Mouse (Mus musculus) stomach, embryonic 14.5 days (tissue): ENCODE data around the gene Upp2. TPM values are rescaled to one million over a fixed set of nuclear protein-coding genes. Genes with fewer than 3 reads are reported as not detected.

ENCODE experiments used
- ATAC-seq: fragments of 200-750 bp; cut with Nextera tagmentation; 2 replicates; pipeline ENCODE4 v1.8.0; 2017; ENCODE audit warnings: low read depth, moderate TSS enrichment; ENCODE audit not compliant: insufficient number of reproducible peaks, insufficient read depth, low FRiP score
- H3K27ac ChIP-seq: fragments of 300-500 bp; sonication (generic); 2 replicates; pipeline ENCODE4 v1.5.1; 2014; ENCODE audit warnings: mild to moderate bottlenecking, low read length, moderate library complexity, mixed read lengths
- H3K27me3 ChIP-seq: fragments of 300-500 bp; sonication (generic); 2 replicates; pipeline ENCODE4 v1.6.1; 2014; ENCODE audit warnings: low read length, control low read depth, mixed read lengths; ENCODE audit not compliant: control insufficient read depth, insufficient read depth
- H3K36me3 ChIP-seq: fragments of 300-500 bp; sonication (generic); 2 replicates; pipeline ENCODE4 v1.6.1; 2014; ENCODE audit warnings: mild to moderate bottlenecking, control low read depth, low read length, moderate library complexity, mixed read lengths; ENCODE audit not compliant: control insufficient read depth, insufficient read depth
- H3K4me1 ChIP-seq: fragments of 300-500 bp; sonication (generic); 2 replicates; pipeline ENCODE4 v1.6.1; 2014; ENCODE audit warnings: low read length, control low read depth, mixed read lengths; ENCODE audit not compliant: control insufficient read depth, insufficient read depth
- H3K4me2 ChIP-seq: fragments of 300-500 bp; sonication (generic); replicated peaks from 2 replicates; pipeline ENCODE4 v1.6.1; 2014; ENCODE audit warnings: low read depth, low read length, control low read depth
- H3K4me3 ChIP-seq: fragments of 300-500 bp; sonication (generic); 2 replicates; pipeline ENCODE4 v1.5.1; 2014; ENCODE audit warnings: low read depth, low read length, control low read depth
- H3K9ac ChIP-seq: fragments of 300-500 bp; sonication (generic); replicated peaks from 2 replicates; pipeline ENCODE4 v1.6.1; 2014; ENCODE audit warnings: low read depth, mild to moderate bottlenecking, control low read depth, low read length, moderate library complexity, mixed read lengths
- H3K9me3 ChIP-seq: fragments of 300-500 bp; sonication (generic); 2 replicates; pipeline ENCODE4 v1.6.1; 2016; ENCODE audit warnings: low read depth, low read length, control low read depth; ENCODE audit not compliant: control insufficient read depth
- WGBS: fragments of 180-500 bp; shearing (Covaris S2); extraction: QIAGEN DNeasy Blood & Tissue Kit; methylation state at CpG from one replicate; pipeline ENCODE4 v1.1.7; 2014; 5-methylcytosine and 5-hydroxymethylcytosine counted together
- polyA plus RNA-seq: library from polyadenylated mRNA; unstranded; fragments of >200 nt; fragmentation: Nextera tagmentation; extraction: Ambion mirVana; gene quantifications from 2 replicates; pipeline ENCODE4 v1.2.1, GENCODE M21; 2014

Upp2 gene
- polyA plus RNA-seq, 1 experiment from 2014 or later: 9.2 TPM

DNA sequence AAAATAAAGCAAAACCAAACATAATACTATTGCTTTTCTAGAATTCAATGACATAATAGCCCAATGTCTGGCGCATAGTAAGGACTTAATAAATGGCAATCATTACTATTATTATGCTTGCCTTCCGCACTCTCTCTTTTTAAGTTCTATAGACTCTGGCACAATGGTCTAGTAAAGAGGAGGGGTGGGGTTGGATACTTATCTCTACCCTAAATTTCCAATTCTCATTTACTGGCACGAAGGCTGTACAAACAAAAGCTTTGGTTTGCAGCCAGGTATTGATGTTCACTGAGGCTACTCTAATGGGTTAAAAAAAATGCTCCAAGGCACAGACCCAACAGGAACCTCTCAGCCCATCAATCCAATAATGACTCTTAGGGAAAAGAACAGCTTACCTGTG, 61.9 kb downstream of the Upp2 start:
- no peak for ATAC-seq
- Histone ChIP-seq H3K9me3 (no peaks in the 10 kb centered on the region), H3K27ac (no peak overlapping the region), H3K4me2 (no peak overlapping the region), H3K9ac (no peak overlapping the region), H3K27me3 (no peaks in the 10 kb centered on the region), H3K4me3 (no peak overlapping the region), H3K4me1 (no peaks in the 10 kb centered on the region), H3K36me3 (no peaks in the 10 kb centered on the region)
- WGBS: 69% methylated on average over 3 of the region's 3 CpGs

DNA sequence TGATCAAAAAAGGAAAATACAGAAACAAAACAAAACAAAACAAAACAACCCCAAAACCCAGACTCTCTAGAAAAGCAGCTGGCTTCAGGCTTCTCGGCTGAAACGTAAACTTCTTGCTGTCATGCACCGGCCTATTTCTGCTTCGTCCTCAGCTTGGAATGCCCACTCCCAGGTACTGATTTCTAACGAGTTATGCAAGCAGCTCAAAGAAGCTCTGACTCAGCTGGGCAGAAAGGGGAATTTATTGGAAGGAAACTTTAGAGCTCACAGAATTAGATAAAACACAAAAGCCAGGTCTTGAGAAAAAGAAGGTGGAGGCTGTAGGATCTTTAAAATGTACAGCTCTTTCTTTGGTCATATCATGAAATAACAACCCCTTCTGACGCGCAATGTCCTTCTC, 62.3 kb downstream of the Upp2 start:
- no peak for ATAC-seq
- WGBS: 47% methylated on average over 7 of the region's 7 CpGs

DNA sequence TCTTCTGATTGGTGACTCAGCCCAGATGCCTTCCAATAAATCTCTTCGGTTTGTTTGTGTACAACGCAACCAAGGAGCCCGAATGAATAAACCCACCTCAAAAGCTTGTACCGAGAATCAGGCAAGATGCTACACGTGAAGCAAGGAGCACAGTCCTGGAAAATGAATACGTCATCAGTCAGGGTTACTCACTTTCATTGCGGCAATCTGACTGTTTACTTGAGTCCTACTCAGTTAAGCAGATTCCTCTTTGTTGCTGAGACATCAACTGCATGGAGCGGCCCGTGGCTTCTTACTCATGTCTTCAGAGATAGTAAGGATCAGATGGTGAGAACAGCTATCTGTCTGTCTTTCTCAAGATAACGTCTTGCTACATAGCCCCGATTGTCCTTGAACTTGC, 66.7 kb downstream of the Upp2 start:
- Histone ChIP-seq H3K4me1 (no peaks in the 10 kb centered on the region), H3K27me3 (no peaks in the 10 kb centered on the region), H3K9me3 (no peaks in the 10 kb centered on the region), H3K9ac (no peak overlapping the region), H3K27ac (no peak overlapping the region), H3K4me3 (no peak overlapping the region), H3K4me2 (no peak overlapping the region), H3K36me3 (no peaks in the 10 kb centered on the region)
- no peak for ATAC-seq
- WGBS: 90% methylated on average over 11 of the region's 11 CpGs

More for the DNA sequence above, 62.3 kb downstream of the Upp2 start:
- Histone ChIP-seq H3K9me3 (no peaks in the 10 kb centered on the region), H3K4me1 (no peaks in the 10 kb centered on the region), H3K4me3 (no peak overlapping the region), H3K36me3 (no peaks in the 10 kb centered on the region), H3K27me3 (no peaks in the 10 kb centered on the region), H3K27ac (no peak overlapping the region), H3K4me2 (no peak overlapping the region), H3K9ac (no peak overlapping the region)

DNA sequence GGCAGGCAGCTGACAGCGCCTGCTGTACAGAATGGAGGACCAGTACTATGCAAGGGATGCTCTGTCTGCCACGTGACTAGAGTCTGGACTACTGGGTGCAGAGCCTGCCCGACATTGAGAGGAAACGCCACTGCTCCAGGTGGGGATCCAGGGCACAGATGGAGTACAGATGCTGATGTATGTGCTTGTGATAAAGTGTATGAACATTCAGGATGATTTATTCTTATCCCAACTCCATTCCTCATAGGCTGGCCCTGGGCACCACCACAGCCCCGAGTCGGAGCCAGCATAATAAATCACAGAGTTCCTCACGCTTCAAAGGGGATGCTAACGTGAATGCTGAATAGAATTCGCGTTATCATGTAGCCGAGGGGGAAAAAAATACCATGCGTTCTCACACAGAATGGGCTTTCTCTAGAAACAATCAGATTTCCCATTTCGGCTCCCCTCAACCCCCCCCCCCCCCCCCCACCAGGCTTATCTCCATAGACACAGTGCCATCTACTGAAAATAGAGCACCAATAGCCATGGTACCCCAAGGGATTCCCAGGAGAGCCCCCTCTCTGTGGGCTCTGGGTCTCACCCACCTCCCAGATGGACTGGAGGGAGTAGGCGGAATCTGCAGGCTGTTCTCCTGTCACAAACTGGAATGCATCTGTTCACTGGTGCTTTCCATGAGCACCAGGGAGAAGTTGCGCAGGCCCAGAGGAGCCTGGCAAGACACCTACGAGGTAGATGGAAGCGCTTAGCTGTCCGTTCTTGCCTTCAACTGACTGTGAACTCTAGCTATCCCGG, 74.9 kb downstream of the Upp2 start:
- H3K4me2 ChIP-seq: no peak overlapping the region
- no peaks in the 10 kb centered on the region for H3K9me3 ChIP-seq
- H3K9ac ChIP-seq: no peak overlapping the region
- no peak overlapping the region for H3K4me3 ChIP-seq
- no peaks in the 10 kb centered on the region for H3K36me3 ChIP-seq
- H3K4me1 ChIP-seq: no peaks in the 10 kb centered on the region
- 65% methylated on average over 19 of the region's 19 CpGs for WGBS
- no peak overlapping the region for H3K27ac ChIP-seq
- no peaks in the 10 kb centered on the region for H3K27me3 ChIP-seq
- no peak for ATAC-seq

DNA sequence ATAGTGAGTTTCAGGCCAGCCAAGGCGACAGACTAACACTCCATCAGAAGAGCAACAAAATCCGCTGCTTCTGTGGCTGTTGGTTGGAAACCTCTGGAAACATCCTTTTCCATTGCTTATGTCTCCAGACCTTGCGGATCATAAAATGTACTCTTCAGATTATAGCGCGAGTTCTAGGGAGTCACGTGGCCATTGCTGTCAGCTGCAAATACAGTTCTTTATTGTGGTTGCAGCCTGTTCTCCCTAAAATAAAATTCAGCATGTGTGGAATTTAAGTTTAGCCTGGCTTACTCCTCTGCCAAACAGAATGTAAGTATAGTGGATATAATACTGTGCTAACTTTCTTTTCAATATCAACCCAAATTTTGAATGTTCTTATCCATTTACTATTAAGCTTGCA, 78.6 kb downstream of the Upp2 start:
- Histone ChIP-seq H3K4me3 (no peak overlapping the region), H3K4me2 (no peak overlapping the region), H3K36me3 (no peaks in the 10 kb centered on the region), H3K4me1 (no peaks in the 10 kb centered on the region), H3K9ac (no peak overlapping the region), H3K27ac (no peak overlapping the region), H3K27me3 (no peaks in the 10 kb centered on the region), H3K9me3 (no peaks in the 10 kb centered on the region)
- WGBS: 95% methylated on average over 6 of the region's 6 CpGs
- no peak for ATAC-seq

DNA sequence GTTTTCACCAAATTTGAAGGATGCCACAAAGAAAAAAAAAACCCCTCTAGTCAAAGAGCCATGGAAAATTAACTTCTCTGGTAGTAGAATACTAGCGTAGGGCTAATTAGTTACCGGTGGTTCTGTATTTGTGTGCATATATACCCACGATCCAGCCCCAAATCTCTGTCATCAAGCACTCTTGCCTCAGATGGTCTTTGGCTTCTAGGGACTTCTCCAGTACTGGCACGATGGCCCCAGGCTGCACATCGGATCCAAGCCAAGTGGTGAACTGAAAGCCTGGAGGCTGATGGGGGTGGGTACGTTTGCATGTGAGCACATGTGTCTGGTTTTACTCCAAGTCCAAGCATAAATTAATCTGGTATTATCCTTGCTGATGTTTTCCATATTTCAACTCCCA, 88.1 kb downstream of the Upp2 start:
- Histone ChIP-seq H3K36me3 (no peaks in the 10 kb centered on the region), H3K4me3 (no peak overlapping the region), H3K4me2 (no peak overlapping the region), H3K27ac (no peak overlapping the region), H3K9me3 (no peaks in the 10 kb centered on the region), H3K9ac (no peak overlapping the region), H3K27me3 (no peaks in the 10 kb centered on the region), H3K4me1 (no peaks in the 10 kb centered on the region)
- no peak for ATAC-seq
- WGBS: 89% methylated on average over 6 of the region's 6 CpGs

DNA sequence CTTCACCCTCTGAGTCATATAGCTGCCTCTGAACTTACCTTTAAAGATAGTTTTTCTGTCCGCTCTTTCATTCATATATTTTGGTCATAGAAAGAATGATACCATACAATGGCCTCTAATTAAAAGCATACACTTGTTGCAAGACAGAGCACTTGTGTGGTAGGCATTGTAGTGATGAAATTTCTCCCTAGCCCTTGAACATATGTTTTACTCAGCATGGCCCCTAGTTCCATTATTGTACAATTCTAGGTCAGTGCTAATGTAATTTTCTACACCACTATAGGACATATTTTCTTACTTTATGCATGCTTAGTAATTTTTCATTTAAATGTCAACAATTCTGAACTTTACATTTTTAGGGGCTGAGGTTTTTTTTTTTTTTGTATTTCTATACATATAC, 89.9 kb downstream of the Upp2 start:
- ATAC-seq: no peak
- no peaks in the 10 kb centered on the region for H3K27me3 ChIP-seq
- WGBS: 98% methylated on average over 1 of the region's 1 CpGs
- H3K27ac ChIP-seq: no peak overlapping the region
- H3K4me2 ChIP-seq: no peak overlapping the region
- H3K36me3 ChIP-seq: no peaks in the 10 kb centered on the region
- no peaks in the 10 kb centered on the region for H3K4me1 ChIP-seq
- H3K9ac ChIP-seq: no peak overlapping the region
- H3K4me3 ChIP-seq: no peak overlapping the region
- H3K9me3 ChIP-seq: no peaks in the 10 kb centered on the region

DNA sequence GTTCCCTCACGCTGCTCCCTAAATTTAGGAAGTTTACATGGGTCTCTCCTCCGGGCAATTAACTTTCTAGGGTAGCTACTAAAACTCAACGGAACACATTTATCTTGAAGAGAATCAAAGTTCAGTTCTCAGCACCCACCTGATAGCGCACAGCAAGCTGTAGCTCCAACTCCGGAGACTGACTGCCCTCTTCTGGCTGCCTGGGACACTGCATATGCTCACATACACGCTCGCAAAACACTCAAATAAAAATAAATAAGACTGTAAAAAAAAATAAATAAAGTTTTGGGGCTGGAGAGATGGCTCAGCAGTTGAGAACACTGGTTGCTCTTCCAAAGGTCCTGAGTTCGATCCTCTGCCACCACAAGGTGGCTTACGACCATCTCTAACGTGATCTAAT, 90.8 kb downstream of the Upp2 start:
- Histone ChIP-seq H3K9ac (no peak overlapping the region), H3K4me1 (no peaks in the 10 kb centered on the region), H3K27me3 (no peaks in the 10 kb centered on the region), H3K36me3 (no peaks in the 10 kb centered on the region), H3K4me3 (no peak overlapping the region), H3K27ac (no peak overlapping the region), H3K9me3 (no peaks in the 10 kb centered on the region), H3K4me2 (no peak overlapping the region)
- ATAC-seq: no peak
- WGBS: 92% methylated on average over 10 of the region's 10 CpGs

DNA sequence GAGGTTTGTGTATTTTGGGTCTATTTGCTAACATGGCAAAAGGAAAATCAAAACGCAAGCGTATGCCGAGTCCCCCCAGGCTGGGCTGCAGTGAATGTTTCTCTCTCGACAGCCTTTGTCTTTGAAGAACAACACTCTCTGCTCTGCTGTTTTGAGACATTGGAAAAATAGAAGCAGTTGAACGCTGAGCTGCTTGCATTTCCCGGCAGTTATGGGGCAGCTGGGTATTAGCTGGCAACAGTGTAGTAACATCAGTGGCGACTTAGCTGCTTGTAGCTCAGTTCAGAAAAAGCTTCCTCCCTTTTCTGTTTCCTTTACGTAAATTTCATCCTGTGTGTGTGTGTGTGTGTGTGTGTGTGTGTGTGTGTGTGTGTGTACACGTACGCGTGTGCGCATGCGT, 93.5 kb downstream of the Upp2 start:
- Histone ChIP-seq H3K27ac (no peak overlapping the region), H3K4me3 (no peak overlapping the region), H3K4me2 (no peak overlapping the region), H3K27me3 (no peaks in the 10 kb centered on the region), H3K9ac (no peak overlapping the region), H3K4me1 (no peaks in the 10 kb centered on the region), H3K9me3 (no peaks in the 10 kb centered on the region), H3K36me3 (no peaks in the 10 kb centered on the region)
- 67% methylated on average over 13 of the region's 13 CpGs for WGBS
- ATAC-seq: no peak
